Mouse (Mus musculus) kidney, embryonic 14.5 days (tissue): Measurements from ENCODE around the gene Dlk2. TPM values are rescaled to one million over a fixed set of nuclear protein-coding genes. Genes with fewer than 3 reads are reported as not detected.

Source experiments
- ATAC-seq: fragments of 200-750 bp; cut with Nextera tagmentation; 2 replicates; pipeline ENCODE4 v1.8.0; 2017; ENCODE audit warnings: moderate number of reproducible peaks, mild to moderate bottlenecking, moderate TSS enrichment, moderate library complexity; ENCODE audit not compliant: low FRiP score, low TSS enrichment
- H3K27ac ChIP-seq: fragments of 300-500 bp; sonication (generic); 2 replicates; pipeline ENCODE4 v1.5.1; 2014; ENCODE audit warnings: low read depth, mild to moderate bottlenecking, low read length, moderate library complexity, mixed read lengths
- H3K27me3 ChIP-seq: fragments of 300-500 bp; sonication (generic); 2 replicates; pipeline ENCODE4 v1.6.1; 2014; ENCODE audit warnings: mild to moderate bottlenecking, low read length; ENCODE audit not compliant: control insufficient read depth, insufficient read depth
- H3K36me3 ChIP-seq: fragments of 300-500 bp; sonication (generic); 2 replicates; pipeline ENCODE4 v1.6.1; 2014; ENCODE audit warnings: low read length, mixed read lengths; ENCODE audit not compliant: control insufficient read depth, insufficient read depth
- H3K4me1 ChIP-seq: fragments of 300-500 bp; sonication (generic); 2 replicates; pipeline ENCODE4 v1.6.1; 2014; ENCODE audit warnings: low read length, mixed read lengths; ENCODE audit not compliant: control insufficient read depth, insufficient read depth
- H3K4me2 ChIP-seq: fragments of 300-500 bp; sonication (generic); replicated peaks from 2 replicates; pipeline ENCODE4 v1.6.1; 2014; ENCODE audit warnings: low read depth, mild to moderate bottlenecking, low read length
- H3K4me3 ChIP-seq: fragments of 300-500 bp; sonication (generic); 2 replicates; pipeline ENCODE4 v1.5.1; 2014; ENCODE audit warnings: mild to moderate bottlenecking, low read length
- H3K9ac ChIP-seq: fragments of 300-500 bp; sonication (generic); 2 replicates; pipeline ENCODE4 v1.6.1; 2014; ENCODE audit warnings: low read depth, mild to moderate bottlenecking, low read length, moderate library complexity
- H3K9me3 ChIP-seq: fragments of 300-500 bp; sonication (generic); 2 replicates; pipeline ENCODE4 v1.6.1; 2016; ENCODE audit warnings: low read length; ENCODE audit not compliant: control insufficient read depth
- WGBS: fragments of 180-500 bp; shearing (Covaris S2); extraction: QIAGEN DNeasy Blood & Tissue Kit; methylation state at CpG from one replicate; pipeline ENCODE4 v1.1.7; 2014; 5-methylcytosine and 5-hydroxymethylcytosine counted together
- polyA plus RNA-seq: library from polyadenylated mRNA; unstranded; fragments of >200 nt; fragmentation: Nextera tagmentation; extraction: Ambion mirVana; gene quantifications from 2 replicates; pipeline ENCODE4 v1.2.1, GENCODE M21; 2014

The Dlk2 gene
- polyA plus RNA-seq, 1 experiment from 2014 or later, result not detected

DNA sequence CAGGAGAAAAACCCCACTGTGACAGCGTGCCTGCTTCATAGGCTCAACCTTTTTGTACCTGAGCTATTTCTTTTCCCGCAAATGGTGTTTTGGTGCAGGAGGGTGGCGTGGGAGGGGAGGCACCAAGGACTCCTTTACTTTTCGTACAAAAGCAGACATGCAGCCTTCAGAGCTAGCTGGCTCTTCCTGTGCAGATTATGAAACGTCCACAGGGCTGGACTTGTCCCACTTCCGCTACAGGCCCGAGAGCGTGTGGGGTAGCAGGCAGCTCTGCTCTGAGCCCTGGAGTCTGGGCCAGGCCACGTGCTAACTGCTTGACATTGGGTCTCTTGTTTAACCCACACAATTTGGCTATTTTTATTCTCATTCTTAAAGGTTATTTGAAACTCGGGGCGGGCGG lies 4.7 kb downstream of the Dlk2 start:
- ATAC-seq, result no peak

DNA sequence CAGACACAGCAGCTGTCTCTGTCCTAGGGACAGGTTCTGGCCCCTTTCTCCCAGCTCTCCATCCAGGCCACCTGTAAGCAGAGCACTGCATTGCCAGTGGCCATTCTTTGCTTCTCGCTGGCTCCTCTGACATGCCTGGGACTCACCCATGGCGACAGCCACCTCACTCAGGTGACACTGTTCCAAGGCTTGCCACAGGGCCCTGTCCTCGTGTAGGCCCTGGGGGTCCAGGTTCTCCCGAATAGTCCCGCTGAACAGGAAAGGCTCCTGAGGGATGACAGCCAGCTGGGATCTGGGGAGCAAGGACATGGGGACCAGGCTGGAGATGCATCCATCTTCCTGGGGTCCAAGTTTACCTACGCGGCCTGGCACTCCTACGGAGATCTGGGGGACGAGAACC lies 7.0 kb downstream of the Dlk2 start:
- Histone ChIP-seq H3K27ac (no peak overlapping the region), H3K36me3 (peaks cover 7% of the 10 kb centered on the region), H3K9ac (no peak overlapping the region), H3K9me3 (no peaks in the 10 kb centered on the region), H3K4me3 (no peak overlapping the region), H3K4me1 (no peaks in the 10 kb centered on the region), H3K4me2 (no peak overlapping the region), H3K27me3 (peaks cover 6% of the 10 kb centered on the region; the same call in 1 of the 2 replicates)
- WGBS, result 95% methylated on average over 9 of the region's 9 CpGs
- ATAC-seq, result no peak

More for the DNA sequence above, 4.7 kb downstream of the Dlk2 start:
- H3K9me3 ChIP-seq, result no peaks in the 10 kb centered on the region
- 0 out of 2 replicates have a peak, but pooled peaks cover 8% of the 10 kb centered on the region for H3K4me1 ChIP-seq
- H3K4me3 ChIP-seq, result no peak overlapping the region
- peaks cover 24% of the 10 kb centered on the region for H3K27me3 ChIP-seq
- H3K9ac ChIP-seq, result no peak overlapping the region
- WGBS, result 77% methylated on average over 12 of the region's 12 CpGs
- no peak overlapping the region for H3K4me2 ChIP-seq
- peaks cover 7% of the 10 kb centered on the region for H3K36me3 ChIP-seq
- no peak overlapping the region for H3K27ac ChIP-seq

DNA sequence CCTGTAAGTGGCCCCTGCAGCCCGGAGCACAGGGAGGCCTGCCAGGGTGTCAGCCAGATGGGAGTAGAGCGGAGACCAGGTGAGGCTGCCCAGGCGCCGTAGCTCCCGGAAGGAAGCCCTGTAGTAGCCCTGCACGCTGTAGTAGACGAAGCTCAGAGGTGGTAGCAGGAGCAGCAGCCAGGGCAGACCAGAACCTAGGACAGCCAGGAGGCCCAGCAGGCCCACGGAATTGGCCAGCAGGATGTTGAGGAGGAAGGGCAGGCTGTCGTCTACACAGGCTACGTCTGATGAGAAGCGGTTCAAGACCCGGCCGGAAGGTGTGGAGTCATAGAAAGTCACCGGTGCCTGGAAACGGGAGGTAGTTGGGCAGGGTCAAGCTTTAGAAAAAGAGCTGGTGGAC lies 9.7 kb downstream of the Dlk2 start:
- H3K4me2 ChIP-seq, result no peak overlapping the region
- no peak overlapping the region for H3K27ac ChIP-seq
- H3K27me3 ChIP-seq, result no peaks in the 10 kb centered on the region
- H3K36me3 ChIP-seq, result peaks cover 7% of the 10 kb centered on the region
- no peaks in the 10 kb centered on the region for H3K4me1 ChIP-seq
- no peaks in the 10 kb centered on the region for H3K9me3 ChIP-seq
- no peak for ATAC-seq
- no peak overlapping the region for H3K9ac ChIP-seq
- no peak overlapping the region for H3K4me3 ChIP-seq
- 90% methylated on average over 15 of the region's 15 CpGs for WGBS

DNA sequence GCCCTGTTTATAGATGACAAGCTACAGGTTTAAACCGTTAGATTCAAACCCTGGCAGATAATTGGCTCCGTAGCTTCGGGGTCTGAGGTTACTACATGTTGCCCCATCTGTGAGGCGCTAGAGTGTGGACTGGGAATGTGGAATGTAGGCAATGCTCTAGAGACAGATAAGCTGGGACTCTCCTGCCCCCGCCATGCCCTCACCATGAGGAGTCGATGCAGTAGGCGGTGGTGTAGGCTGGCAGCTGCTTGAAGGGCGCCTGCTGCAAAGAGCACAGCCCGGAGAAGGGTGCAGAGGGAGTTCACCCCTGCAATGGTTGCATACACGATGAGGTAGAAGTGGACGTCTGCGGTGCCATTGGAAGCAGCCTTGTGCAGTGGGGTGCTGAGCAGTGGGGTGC lies 12.6 kb downstream of the Dlk2 start:
- no peaks in the 10 kb centered on the region for H3K9me3 ChIP-seq

DNA sequence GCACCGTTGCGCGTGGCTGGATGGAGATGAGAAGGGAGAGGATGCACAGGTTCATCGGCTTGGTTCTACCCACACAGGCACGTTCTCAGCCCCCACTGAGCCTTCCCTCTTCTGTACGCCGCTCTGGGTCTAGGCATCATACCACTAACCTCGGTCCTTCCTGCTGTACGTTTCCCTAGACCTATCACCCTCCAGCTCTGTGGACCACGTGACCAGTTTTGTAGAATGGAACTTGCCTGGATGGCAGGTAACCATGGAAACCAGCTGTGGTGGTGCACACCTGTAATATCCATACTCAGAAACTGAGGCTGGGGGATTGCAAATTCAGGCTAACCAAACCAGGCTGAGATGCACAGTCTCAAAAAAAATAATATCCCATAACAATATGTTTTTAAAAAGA lies 13.3 kb downstream of the Dlk2 start:
- Histone ChIP-seq H3K4me3 (no peak overlapping the region), H3K4me2 (no peak overlapping the region), H3K27ac (no peak overlapping the region), H3K4me1 (no peaks in the 10 kb centered on the region), H3K9ac (no peak overlapping the region), H3K36me3 (no peaks in the 10 kb centered on the region; the same call in 1 of the 2 replicates), H3K27me3 (no peaks in the 10 kb centered on the region), H3K9me3 (no peaks in the 10 kb centered on the region)
- 86% methylated on average over 10 of the region's 10 CpGs for WGBS
- no peak for ATAC-seq

More for the DNA sequence above, 12.6 kb downstream of the Dlk2 start:
- WGBS, result 85% methylated on average over 12 of the region's 12 CpGs
- ATAC-seq, result no peak
- H3K4me1 ChIP-seq, result no peaks in the 10 kb centered on the region
- H3K36me3 ChIP-seq, result peaks cover 4% of the 10 kb centered on the region; the same call in 1 of the 2 replicates
- H3K4me3 ChIP-seq, result no peak overlapping the region
- no peak overlapping the region for H3K9ac ChIP-seq
- no peak overlapping the region for H3K4me2 ChIP-seq
- no peak overlapping the region for H3K27ac ChIP-seq
- no peaks in the 10 kb centered on the region for H3K27me3 ChIP-seq

DNA sequence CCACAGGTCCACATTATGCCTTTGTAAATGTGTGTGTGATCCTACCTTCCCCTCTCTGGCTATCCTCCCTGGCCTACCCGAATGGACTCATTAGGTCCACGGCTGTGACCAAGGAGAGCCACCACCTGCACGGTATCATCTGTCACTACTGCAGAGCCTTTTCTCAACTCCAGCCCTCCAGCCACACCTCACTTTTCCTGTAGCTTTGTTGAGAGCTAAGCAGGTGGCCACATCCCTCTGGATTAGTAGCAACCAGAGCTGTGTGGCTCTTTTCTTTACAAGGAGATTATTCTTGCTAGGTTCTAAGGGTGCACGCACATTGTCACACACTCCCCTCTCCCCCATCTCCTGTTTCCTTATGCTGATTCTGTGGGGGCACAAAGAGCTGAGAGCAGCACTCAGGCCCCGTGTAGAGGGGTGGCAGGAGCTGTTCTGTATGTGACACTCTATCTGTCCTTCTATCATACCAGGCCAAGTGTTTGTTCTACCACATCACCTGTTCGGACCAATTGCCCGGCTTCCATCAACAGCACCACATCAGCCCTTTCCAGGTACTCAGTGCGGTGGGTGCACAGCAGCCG lies 16.0 kb downstream of the Dlk2 start:
- Histone ChIP-seq H3K27me3 (no peaks in the 10 kb centered on the region), H3K36me3 (no peaks in the 10 kb centered on the region), H3K4me1 (no peaks in the 10 kb centered on the region), H3K9me3 (no peaks in the 10 kb centered on the region), H3K4me3 (no peak overlapping the region), H3K9ac (no peak overlapping the region), H3K4me2 (no peak overlapping the region), H3K27ac (no peak overlapping the region)
- WGBS, result 81% methylated on average over 9 of the region's 9 CpGs
- no peak for ATAC-seq

DNA sequence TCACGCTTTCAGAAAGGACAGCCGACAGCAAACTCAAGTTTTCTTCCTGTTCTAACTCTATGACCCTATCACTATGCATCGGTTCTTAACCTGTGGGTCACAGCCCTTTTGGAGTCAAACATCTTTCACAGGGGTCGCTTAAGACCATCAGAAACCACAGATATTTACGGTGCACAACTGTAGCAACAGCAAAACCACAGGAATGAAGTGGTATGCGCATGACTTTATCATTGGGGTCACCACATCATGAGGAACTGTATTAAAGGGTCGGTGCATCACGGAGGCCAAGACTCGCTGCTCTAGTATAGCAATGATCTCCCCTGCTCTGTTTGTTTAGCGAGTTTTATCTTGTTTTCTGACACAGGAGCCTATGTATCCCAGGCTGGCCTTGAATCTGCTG lies 18.6 kb downstream of the Dlk2 start:
- Histone ChIP-seq H3K27ac (no peak overlapping the region), H3K27me3 (no peaks in the 10 kb centered on the region), H3K9ac (no peak overlapping the region), H3K4me3 (no peak overlapping the region), H3K4me1 (no peaks in the 10 kb centered on the region), H3K4me2 (no peak overlapping the region), H3K9me3 (no peaks in the 10 kb centered on the region), H3K36me3 (no peaks in the 10 kb centered on the region)
- 84% methylated on average over 10 of the region's 10 CpGs for WGBS
- no peak for ATAC-seq

DNA sequence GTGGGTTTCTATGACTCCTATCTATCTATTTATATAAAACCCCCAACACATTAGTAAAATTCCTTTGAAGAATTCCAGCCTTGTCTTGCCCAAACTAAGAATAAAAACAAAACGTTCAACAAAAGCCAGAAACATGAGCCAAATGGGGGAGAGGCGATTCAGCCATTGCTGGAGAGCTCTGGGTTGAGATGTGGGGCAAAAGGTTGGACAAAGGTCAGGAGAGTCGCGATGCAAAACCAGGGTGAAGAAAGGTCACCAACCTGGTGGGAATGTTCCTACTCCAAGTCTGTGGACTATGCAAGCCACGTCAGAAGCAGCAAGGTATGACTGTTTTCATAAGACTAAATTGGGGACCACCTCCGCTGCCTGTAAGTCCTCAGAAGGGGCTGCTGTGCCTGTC lies 23.3 kb downstream of the Dlk2 start:
- Histone ChIP-seq H3K9ac (no peak overlapping the region), H3K27ac (no peak overlapping the region), H3K9me3 (no peaks in the 10 kb centered on the region), H3K4me2 (no peak overlapping the region), H3K27me3 (no peaks in the 10 kb centered on the region), H3K4me1 (no peaks in the 10 kb centered on the region), H3K4me3 (no peak overlapping the region), H3K36me3 (no peaks in the 10 kb centered on the region)
- WGBS, result 49% methylated on average over 6 of the region's 6 CpGs
- no peak for ATAC-seq

DNA sequence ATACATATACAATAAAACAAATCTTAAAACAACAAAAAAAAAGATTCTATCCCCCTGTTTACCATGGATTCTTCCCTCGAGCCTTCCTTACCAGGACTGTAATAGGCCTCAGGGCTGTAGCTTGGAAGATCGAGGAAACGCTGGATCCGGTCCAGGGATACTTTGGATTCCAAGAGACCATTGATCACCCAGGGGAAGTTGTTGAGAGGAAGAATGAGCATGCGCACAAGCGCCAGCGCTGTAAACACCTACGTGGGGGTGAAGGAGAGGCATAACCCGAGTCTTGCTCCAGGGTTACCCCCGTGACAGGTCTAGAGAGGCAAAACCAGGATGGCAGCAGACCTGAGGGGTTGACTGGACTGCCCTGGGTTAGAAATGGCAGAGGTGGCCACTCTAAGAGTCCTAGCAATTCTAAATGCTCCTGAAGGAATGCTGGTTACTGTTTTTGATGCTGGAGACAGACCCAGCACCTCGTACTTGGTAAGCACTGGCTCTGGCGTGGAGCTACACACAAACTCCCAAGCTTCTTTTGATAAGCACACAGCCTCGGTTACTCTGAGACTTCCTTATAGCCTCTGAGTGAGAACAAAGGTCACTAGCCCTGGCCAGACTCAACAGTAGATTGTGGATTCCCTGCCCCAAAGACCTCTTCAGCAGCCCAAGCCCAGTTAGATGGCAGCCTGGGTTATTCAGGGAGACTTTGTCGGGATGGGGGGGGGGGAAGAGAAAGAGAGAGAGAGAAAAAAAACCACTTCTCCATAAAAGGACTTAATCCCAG lies 25.0 kb downstream of the Dlk2 start:
- Histone ChIP-seq H3K36me3 (no peaks in the 10 kb centered on the region), H3K4me2 (no peak overlapping the region), H3K9me3 (no peaks in the 10 kb centered on the region), H3K4me1 (no peaks in the 10 kb centered on the region), H3K4me3 (no peak overlapping the region), H3K27me3 (no peaks in the 10 kb centered on the region), H3K27ac (no peak overlapping the region), H3K9ac (no peak overlapping the region)
- ATAC-seq, result no peak
- WGBS, result 90% methylated on average over 14 of the region's 14 CpGs
